Mouse (Mus musculus): ENCODE data around the gene Adam12.

GRCm38 (mm10) chr7:134077684-134078083 lies 154.3 kb downstream of the Adam12 start:
- no peak for TF ChIP-seq CTCF (IDR thresholded peaks at IDR 0.05)
- no peak for TF ChIP-seq POLR2A (IDR thresholded peaks at IDR 0.05; ENCODE audit: insufficient read depth, low read depth, low read length)
- TF ChIP-seq EP300 (IDR thresholded peaks at IDR 0.05; ENCODE audit: insufficient read depth, low read depth, low read length), result no peak

Measured in heart, adult 2 months (tissue).